Mouse (Mus musculus) right cerebral cortex, postnatal 14 days (tissue): ENCODE measurements at regions not wholly inside any gene's neighbourhood (a gene's known extent, or its start where the extent isn't known, plus 50 kb on each side); places are given as distances from the start of the nearest gene placed in this dataset.

Experiments
- DNase-seq: peaks from one replicate; pipeline ENCODE4 v3.0.0; 2022

- no peak for DNase-seq
Observed at GRCm38 (mm10) chr1:78876156-78876555, 59.6 kb downstream of the Kcne4 start.

GRCm38 (mm10) chr1:78879246-78879645 lies 62.7 kb downstream of the Kcne4 start:
- DNase-seq, result no peak

GRCm38 (mm10) chr1:78882455-78882854 lies 65.9 kb downstream of the Kcne4 start:
- DNase-seq, result no peak

- no peak for DNase-seq
Observed at GRCm38 (mm10) chr1:78889241-78889640, 72.7 kb downstream of the Kcne4 start.

- DNase-seq, result no peak
Observed at GRCm38 (mm10) chr1:78891344-78891743, 74.8 kb downstream of the Kcne4 start.

GRCm38 (mm10) chr1:78894301-78894700 lies 77.7 kb downstream of the Kcne4 start:
- DNase-seq, result no peak

- DNase-seq, result no peak
Observed at GRCm38 (mm10) chr1:78895112-78895511, 78.6 kb downstream of the Kcne4 start.

GRCm38 (mm10) chr1:78907591-78907990 lies 91.0 kb downstream of the Kcne4 start:
- no peak for DNase-seq

GRCm38 (mm10) chr1:78907991-78908390 lies 91.4 kb downstream of the Kcne4 start:
- no peak for DNase-seq

- no peak for DNase-seq
Observed at GRCm38 (mm10) chr1:78913791-78914190, 97.2 kb downstream of the Kcne4 start.

GRCm38 (mm10) chr1:78919863-78920262 lies 103.3 kb downstream of the Kcne4 start:
- DNase-seq, result no peak

GRCm38 (mm10) chr1:78929975-78930374 lies 113.4 kb downstream of the Kcne4 start:
- DNase-seq, result no peak

- DNase-seq, result no peak
Observed at GRCm38 (mm10) chr1:78939871-78940270, 123.3 kb downstream of the Kcne4 start.

GRCm38 (mm10) chr1:78945588-78945987 lies 129.0 kb downstream of the Kcne4 start:
- DNase-seq, result no peak

GRCm38 (mm10) chr1:78980051-78980450 lies 163.5 kb downstream of the Kcne4 start:
- DNase-seq, result peak; percentile 5
